Mouse (Mus musculus) inflammation-experienced regulatory T-cells (primary cell): ENCODE data around the gene Msantd3. TPM values are rescaled to one million over a fixed set of nuclear protein-coding genes. Genes with fewer than 3 reads are reported as not detected.

Experiments used
- polyA plus RNA-seq, 2 experiments: library from polyadenylated mRNA; unstranded; fragments of 100-300 nt; shearing (Covaris generic); gene quantifications; one replicate each; pipeline ENCODE4 v1.2.1; 2017

Gene Msantd3
- not detected for polyA plus RNA-seq

GRCm38 (mm10) chr4:48539841-48540575, at the start of gene Msantd3:
Gene Msantd3, plus strand, starts transcription at chr4:48539935.

GRCm38 (mm10) chr4:48584421-48585240, 44.9 kb downstream of the Msantd3 start, which contains the start of gene Tmeff1:
Gene Tmeff1, plus strand, starts transcription at chr4:48585174.

Other genes with a start within 250 kb of the Msantd3 start
- gene Tex10, start 66.5 kb upstream of the Msantd3 start, polyA plus RNA-seq: 10 to 100 TPM; 67.1 to 77.2 TPM
- under 1 TPM; 0.20 to 0.38 TPM for gene Tmeff1, start 45.2 kb downstream of the Msantd3 start, polyA plus RNA-seq
- under 1 TPM in 1 of 2 experiments, not detected in 1; 0.54 TPM for gene Cavin4, start 123.6 kb downstream of the Msantd3 start, polyA plus RNA-seq